Mouse (Mus musculus) cerebellum, adult 8-10 months (tissue): ENCODE measurements around the gene Tmem191c.
A peak's percentile ranks its signal among the peaks of the same experiment; 100 is the strongest.
"Not testable (repeated sequence)": the region's sequence is repeated elsewhere in the genome, so short reads cannot be mapped to it uniquely, and the experiment has no call there.

Experiments used
- DNase-seq: peaks from one replicate; pipeline ENCODE4 v3.0.0; 2022

Gene Tmem191c

DNA sequence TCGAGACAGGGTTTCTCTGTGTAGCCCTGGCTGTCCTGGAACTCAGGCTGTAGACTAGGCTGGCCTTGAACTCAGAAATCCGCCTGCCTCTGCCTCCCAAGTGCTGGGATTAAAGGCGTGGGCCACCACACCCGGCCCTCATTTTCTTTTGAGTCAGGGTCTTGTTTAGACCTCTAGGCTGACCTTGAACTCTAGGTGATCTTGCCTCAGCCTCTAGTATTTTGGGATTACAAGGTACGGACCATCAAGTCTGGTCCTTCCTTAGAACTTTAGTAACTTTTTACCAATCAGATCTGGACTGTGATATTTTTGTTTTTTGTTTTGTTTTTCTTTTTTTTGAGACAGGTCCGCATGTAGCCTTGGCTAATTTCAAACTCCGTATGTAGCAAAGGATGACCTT is at the start of gene Tmem191c:
TSS of gene Tmem191c (plus strand) at position 357 of the 400 bp plus-strand sequence.
- DNase-seq = no peak

DNA sequence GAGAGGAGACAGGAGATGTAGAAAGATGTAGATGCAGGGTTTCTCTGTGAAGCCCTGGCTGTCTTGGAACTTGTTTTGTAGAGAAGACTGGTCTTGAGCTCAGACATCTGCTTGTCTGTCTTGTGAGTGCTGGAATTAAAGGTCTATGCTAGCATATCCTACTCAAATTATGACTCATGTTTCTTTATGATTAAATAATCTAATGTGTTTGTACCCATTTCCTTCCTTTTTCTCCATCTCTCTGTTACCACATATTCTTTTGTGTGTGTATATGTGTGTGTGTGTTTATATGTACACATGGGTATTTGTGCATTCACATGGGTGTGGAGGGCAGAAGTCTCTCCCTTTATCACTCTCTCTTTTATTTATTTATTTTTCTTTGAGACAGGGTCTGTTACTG is 49.4 kb upstream of the Tmem191c start:
- no peak for DNase-seq

DNA sequence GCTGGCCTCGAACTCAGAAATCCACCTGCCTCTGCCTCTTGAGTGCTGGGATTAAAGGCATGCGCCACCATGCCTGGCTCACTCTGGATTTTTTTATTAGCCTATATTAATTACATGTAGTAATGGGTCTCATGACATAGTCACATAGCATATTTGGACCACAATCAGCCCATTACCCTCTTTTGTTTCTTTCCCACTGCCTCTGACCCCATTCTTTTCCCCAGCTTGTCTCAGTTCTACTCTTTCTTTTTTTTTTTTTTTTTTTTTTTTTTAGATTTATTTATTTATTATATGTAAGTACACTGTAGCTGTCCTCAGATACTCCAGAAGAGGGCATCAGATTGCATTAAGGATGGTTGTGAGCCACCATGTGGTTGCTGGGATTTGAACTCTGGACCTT is 44.4 kb upstream of the Tmem191c start:
- DNase-seq = not testable (repeated sequence)

DNA sequence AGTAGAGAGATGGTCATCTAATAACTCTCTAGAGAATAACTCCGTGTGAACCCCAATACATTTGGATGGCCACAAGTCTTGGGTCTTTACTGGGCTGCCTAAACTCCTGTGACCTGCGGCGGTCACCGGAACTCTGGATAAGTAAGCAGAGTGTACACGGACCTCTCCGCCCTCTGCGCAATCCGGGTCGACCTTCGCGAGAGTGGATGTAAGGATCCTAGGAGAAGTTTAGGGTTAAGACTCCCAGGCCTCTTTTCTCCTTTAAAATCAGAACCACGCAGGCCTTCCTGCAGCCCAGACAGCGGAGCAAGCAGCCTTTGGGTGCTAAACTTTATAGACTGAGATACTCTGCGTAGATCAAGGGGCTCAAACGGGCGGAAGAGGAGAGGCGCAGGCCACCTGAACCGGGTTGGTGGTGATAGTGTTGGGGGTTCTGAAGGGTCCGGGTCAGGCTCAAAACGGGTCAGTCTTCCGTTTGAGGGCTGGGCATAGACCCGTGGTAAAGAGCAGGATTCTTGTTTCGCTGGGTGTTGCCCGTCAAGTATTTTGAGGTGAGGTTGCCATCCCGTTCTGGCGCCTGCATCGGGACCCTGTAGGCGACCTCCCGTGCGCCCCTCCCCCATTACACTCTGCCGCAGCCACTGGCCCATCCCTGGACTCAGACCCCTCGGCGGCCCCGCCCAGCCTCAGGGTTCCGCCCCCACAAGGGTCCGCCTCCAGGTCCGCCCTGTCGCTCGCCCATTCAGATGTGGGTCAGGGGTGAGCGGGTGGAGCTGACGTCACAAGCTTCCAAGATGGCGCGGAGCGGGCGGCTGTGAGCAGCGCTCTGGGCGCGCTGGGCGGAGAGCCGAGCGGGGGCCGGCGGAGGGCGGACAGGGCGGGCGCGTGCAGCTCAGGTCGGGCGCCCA is 42.8 kb upstream of the Tmem191c start, which contains the start of gene Hic2:
TSS of gene Hic2 (plus strand) at position 779 of the 908 bp plus-strand sequence.
- DNase-seq = peak; percentile 89

DNA sequence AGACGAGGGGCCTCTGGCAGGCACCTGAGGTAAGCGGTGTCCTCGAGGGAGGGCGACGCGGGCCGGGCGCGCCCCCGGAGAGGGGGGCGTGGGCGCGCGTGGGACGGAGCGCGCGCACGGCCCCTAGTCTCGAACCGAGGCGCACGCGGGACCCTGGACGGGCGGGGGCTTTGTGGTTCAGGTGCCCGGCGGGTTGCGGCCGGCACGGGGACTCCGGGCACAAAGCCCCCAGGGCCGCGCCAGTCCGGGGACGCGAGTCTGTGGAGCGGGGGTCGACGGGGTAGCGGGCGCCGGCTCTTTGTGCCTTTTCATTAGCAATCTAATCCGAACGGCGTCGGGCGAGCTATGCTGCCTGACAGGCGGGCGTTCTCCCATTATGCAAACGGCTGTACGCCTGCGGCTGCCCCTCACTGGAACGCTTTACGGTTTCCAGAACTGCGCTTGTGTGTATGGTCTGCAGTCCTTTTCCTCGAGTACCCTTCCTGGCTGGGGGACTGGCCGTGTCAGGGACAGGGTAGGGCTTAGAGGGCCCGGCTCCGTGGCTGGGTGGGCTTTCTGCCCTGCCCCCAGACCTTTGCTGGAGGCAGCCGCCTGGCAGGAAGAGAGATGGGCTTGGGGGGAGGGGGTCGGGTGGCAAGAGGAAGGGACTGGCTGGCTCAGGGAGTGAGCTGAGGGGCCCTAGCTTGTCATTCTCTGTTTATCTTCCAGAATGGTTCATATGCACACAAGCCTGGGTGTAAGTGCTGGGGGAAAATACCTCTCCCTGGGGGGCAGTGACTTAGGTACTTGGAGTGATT is 42.0 kb upstream of the Tmem191c start:
- peak; percentile 39 for DNase-seq

DNA sequence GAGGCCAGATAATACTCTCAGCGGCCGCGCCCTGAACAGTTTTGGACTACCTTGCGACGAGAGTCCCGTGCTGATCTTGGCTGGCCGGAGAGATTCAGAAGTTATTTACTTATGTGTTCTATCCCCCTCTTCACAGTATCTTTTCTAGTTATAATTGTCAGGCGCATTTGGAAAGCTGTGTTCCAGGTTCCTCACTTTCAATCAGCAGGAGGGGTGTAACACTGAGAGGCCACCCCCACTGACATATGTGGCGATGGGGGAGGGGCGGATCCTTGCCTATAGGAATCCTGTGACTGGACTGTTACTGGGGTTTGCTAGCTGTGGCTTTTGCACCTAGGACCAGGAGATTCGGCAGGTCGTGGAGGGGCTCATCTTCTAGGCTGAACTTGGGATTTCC is 41.4 kb upstream of the Tmem191c start:
- DNase-seq = peak; percentile 45

DNA sequence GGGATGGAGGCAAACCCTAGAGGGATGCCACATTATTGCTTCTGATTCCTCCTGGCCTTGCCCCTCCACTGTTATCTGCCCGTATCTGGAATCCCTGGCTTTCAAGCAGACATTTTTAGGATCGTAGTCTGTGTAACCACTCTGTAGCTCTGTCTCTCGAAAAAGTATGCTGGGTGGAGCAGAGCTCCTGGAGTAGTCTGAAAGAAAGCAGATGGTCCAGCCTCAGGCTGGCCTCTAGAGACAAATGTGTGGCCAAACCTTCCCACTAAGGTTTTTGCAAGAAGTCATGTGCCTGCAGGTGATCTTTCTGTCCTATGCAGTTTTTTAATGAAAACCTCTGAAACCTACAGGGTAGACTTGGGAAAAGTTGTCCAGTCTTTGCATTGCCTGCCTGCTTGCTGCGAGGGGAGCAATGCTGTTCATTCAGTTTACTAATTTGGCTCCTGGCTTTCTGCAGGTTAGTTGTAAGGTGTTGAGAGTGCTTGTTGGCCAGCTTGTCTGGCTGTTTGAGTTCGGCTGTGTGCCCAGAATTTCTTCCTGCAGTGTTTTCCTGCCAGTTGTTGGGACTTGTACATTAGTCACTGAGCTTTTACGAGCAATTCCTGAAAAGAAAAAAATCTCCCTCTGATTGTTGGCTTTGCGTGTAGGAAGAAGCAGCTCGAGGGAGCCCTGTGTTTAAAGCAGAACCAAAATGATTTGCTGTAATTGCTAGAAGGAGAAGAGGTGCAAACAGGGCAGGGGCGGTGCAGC is 40.8 kb upstream of the Tmem191c start:
- peak; percentile 36 for DNase-seq

DNA sequence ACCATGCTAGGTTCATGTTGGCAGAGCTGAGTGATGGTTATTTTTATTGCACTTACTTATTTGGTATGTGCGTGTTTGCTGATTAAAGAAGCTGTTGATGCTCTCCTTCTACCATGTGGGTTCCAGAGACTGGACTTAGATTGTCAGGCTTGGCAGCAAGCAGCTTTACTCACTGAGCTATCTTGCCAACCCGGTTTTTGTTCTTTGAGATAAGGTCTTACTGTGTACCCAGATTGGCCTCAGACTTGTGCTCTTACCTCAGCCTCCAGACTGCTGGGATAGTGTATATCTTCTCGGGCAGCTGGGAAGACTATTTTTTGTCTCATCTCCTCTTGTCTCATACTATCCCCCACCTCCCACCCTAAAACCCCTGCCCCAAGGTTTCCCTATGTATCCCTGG is 38.2 kb upstream of the Tmem191c start:
- DNase-seq = no peak

DNA sequence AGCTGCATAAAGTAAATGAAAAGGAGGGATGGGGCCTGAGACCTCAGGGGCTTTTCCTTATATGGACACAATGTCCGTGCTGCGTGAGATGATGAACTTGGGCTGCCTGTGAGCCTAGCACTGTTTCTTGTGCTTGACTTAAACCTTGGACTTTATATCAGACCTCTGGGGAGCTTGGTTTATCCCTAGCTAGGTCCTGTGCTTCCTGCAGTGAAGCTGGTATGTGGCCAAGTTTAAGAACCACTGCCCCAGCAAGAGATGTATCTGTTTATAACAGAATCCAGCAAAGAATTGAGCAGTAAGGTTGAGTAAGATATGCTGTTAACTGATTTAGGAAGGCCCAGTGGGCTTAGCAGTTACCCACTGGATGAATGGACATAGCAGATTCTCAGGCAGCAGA is 36.5 kb upstream of the Tmem191c start:
- DNase-seq = no peak

DNA sequence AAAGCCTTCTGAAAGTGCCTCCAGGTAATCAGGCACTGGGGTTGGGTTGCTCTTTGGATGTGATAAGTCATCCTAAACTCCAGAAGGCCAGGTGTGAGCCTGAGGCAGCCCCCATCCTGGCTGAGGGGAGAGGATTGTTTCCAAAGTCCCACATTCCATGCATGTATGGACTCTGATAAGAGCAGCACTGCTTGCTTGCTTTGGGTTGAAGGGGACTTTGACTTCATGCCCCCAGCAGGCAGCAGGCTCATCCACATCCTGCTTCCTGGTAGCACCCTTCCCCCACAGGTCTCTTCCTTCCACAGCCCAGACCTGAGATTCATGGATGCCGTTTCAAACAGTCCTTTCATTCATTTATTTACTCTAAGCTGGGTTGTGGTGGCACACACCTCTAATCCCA is 32.1 kb upstream of the Tmem191c start:
- DNase-seq = no peak

DNA sequence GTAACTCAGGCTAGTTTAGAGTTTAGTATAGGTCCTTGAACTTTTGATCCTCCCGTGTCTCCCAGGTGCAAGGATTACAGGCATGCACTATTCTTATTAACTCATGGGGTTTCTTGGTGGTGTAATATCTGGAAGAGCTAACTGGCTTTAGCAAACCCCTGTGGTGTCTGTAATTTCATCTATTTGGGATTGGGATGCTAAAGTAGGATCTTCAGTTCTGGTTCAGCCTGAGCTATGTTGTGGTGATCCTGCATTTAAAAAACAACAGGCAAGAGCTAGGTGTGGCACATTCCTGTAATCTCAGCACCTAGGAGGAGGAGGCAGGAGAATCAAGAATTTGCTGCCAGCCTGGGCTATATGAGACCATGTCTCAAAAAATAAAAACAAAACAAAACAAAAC is 30.9 kb upstream of the Tmem191c start:
- no peak for DNase-seq

DNA sequence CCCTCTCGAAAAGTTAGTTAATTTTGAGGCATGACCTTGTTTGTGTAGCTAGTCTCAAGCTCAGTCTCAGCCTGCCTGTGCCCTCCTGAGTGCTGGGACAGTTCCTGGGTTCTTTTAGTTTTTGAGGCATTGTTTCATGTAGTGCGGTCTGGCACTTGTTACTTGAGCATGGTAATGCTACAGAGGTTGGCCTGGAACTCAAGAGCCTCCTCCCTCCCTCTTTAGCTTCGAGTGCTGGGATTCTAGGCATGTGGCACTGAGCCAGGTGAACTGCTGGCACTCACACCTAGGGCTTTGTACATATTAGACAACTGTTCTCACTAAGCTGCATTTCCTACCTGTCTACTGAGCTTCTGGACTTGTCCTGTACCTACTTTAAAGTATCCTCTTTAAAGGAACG is 28.1 kb upstream of the Tmem191c start:
- DNase-seq = no peak

DNA sequence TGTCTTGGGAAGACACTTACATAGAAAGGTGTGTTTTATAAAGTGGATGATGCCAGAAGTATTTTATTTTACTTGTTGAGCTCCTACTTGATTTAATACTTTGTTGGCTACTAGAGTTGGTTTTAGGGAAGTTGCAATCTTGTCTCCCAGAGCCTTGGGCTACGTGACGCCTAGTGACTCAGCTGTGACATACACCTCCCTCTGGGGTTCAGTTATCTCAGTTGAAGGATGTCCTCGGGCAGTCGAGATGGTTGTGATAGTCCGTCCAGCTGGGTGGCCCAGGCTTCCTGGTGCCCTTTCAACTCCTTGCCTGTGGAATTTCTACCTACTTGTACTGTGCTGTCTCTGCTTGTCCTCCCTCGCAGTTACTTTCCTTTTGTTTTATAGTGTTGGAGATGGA is 26.7 kb upstream of the Tmem191c start:
- DNase-seq = no peak

DNA sequence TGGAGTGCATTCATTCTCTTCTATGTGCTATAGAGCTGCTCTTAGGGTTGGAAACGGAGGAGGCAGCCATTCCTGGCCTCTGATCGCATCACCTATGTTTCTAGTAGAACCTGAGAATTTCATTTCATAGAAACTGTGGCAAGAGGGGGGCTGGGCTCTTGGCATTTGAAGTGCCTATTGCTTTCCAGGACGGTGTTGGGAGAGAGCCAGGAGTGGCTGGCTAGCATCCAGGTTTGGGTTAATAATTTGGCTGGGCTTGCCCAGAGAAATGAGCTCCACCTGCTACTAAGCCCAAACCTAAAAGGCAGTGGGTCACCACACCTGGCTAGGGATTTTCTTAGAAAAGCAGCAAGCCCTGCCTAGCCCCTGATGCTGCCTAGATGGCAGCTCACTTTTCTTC is 24.3 kb upstream of the Tmem191c start:
- peak; percentile 78 for DNase-seq

DNA sequence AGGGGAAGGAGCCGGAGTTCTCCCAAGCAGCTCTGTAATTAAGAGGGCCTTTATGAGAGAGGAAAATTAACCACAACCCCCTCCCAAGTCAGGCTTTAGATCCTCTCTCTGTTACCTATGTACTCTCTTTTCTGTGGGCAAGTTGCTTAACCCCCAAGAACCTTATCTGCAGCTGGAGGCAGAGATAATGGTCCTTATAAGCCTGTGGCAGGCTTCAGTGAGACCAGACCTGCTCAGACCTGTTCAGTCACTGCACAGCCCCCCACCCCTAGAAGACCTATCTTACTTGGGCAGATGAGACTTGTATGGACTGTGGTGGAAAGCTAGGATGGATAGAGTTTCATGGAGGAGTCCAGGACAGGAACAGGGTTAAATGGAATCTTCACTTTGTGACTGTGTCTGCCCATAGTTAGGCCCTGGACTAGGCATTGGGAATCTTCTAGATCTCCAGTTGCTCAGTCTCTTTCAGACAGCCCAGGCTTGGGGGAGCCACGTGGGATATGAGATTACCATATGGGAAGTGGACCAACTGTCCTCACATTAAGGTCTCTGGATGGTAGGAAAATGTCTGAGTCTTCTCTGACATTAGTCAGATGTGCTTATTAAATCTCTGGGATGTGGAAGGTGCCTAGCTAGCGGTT is 23.7 kb upstream of the Tmem191c start:
- DNase-seq = no peak

DNA sequence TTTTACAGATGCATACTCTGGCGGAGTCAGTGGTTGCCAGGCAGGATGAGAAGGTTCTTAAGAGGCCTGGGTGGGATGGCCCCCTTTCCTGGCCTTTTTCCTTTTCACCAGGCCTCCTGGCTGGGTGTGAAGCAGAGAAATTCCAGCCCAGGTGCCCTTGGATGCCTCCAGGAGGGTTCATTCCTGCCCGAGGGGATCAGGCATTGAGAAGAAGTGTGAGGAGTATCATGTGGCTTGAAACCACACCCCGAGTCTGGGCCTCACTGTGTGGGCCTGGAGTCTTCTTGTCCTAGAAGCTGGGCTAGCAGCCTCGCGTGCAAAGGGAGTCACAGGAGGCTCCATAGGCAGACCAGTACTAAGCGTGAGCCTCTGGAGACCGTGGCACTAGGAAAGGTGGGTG is 23.0 kb upstream of the Tmem191c start:
- no peak for DNase-seq

DNA sequence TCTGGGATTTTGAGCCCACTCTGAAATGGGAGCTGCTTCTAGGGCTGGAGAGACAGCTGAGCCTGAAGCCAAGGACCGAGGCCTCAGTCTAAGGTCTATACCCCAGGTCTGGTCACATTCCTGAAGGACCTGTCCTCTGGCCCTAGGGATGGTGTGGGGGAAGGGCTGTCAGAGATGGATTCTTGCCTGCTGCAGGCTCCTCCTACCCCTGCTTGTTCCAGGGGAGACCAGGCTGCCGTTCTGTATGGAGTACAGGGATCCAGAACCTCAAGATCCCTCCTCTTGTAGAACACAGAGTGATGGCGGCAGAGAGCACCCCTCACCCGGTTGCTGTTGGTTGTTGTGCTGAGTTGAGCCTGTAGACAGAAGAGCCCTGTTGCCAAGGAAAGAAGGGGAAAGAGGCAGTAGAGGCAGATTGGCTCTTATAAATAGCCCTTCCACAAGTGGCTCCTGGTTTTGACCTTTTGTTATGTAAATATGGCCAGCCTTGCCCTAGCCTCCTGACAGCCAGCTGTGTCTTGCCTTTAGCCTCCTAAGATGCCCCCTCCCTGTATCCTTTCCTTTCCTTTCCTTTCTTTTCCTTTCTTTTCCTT is 21.8 kb upstream of the Tmem191c start:
- DNase-seq = no peak

DNA sequence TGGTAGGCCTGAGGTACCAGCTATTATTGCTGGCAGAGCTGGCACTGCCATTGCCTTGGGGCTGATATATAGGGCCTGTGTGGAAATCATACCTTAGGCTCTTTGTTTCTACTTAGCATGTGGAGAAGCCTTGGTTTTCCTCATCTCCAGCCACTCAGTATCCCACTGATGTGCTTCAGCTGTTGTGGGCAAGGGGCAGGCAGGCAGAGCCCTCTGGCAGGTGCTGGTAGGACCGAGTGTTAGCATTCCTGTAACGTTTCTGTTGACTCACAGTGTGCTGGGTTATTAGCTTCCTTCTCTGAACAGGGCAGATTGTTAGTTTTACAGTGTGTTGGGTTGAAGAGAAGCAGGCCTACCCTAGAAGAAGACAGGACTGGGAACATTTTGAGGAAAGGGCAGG is 20.6 kb upstream of the Tmem191c start:
- no peak for DNase-seq

DNA sequence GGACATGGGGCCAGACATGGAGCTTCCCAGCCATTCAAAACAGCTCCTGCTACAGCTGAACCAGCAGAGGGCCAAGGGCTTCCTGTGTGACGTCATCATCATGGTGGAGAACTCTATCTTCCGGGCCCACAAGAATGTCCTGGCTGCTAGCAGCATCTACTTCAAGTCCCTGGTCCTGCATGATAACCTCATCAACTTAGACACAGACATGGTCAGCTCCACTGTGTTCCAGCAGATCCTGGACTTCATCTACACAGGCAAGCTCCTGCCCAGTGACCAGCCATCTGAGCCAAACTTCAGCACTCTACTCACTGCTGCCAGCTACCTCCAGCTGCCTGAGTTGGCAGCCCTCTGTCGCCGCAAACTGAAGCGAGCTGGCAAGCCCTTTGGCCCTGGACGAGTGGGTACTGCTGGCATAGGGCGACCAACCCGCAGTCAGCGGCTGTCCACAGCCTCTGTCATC is 18.5 kb upstream of the Tmem191c start:
- DNase-seq = no peak

DNA sequence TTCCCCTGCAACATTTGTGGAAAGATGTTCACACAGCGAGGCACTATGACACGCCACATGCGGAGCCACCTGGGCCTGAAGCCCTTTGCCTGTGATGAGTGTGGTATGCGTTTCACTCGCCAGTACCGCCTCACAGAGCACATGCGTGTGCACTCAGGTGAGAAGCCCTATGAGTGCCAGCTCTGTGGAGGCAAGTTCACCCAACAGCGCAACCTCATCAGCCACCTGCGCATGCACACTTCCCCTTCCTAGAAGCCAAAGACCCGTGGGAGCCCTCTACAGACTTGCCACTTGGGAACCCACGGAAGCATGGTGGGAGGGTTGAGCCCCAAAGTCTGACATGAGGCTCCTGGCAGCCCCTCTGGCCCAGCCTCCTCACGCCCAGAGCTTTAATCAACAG is 17.0 kb upstream of the Tmem191c start:
- no peak for DNase-seq

DNA sequence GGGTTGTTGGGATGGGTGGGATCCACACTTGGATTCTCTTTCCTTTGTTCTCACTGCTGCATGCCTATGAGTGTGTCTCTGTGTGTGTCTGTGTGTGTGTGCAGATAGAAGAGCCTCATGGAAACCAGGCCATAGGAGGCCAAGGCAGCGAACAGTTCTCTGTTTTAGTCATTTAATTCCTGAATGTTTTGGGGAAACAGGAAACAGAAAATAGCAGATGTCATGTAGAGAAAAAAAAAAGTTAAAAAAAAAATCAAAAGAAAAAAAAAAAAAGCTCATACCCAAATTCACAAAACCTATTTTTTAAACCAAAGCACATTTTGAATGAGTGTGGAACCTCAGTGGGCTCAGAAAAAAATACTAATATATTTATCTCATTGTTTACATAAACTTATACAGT is 14.5 kb upstream of the Tmem191c start:
- DNase-seq = no peak

DNA sequence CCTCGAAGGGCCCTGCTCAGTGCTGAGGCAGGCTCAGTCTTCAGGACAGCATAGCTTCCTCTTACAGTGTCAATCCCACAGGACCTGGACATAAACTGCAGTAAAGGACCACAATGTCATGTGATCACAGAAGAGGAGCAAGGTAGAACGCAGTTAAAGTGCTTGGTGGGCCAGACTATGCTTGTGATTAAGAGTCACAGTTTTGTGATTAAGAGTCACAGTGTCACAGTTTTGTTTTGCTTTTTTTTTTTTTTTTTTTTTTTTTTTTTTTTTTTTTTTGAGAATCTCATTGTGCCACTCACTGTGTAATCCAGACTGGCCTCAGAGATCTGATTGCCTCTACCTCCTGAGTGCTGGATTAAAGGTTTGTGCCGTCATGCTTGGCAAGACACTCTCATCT is 9.8 kb upstream of the Tmem191c start:
- DNase-seq = no peak
